Mouse (Mus musculus) lung, embryonic 15.5 days (tissue): Measurements from ENCODE around the gene Tjp3. TPM values are rescaled to one million over a fixed set of nuclear protein-coding genes. Genes with fewer than 3 reads are reported as not detected.
A peak's percentile ranks its signal among the peaks of the same experiment; 100 is the strongest.

Experiments used
- ATAC-seq: fragments of 200-750 bp; cut with Nextera tagmentation; 2 replicates; pipeline ENCODE4 v1.8.0; 2017; ENCODE audit warnings: moderate number of reproducible peaks, borderline replicate concordance; ENCODE audit not compliant: low FRiP score, low TSS enrichment; ENCODE audit errors: extremely low read depth
- H3K27ac ChIP-seq: fragments of 300-500 bp; sonication (generic); 2 replicates; pipeline ENCODE4 v1.5.1; 2015; ENCODE audit warnings: moderate library complexity, mild to moderate bottlenecking, inconsistent platforms
- H3K27me3 ChIP-seq: fragments of 300-500 bp; sonication (generic); 2 replicates; pipeline ENCODE4 v1.6.1; 2015; ENCODE audit warnings: inconsistent platforms
- H3K36me3 ChIP-seq: fragments of 300-500 bp; sonication (generic); 2 replicates; pipeline ENCODE4 v1.6.1; 2015; ENCODE audit warnings: inconsistent platforms
- H3K4me1 ChIP-seq: fragments of 300-500 bp; sonication (generic); 2 replicates; pipeline ENCODE4 v1.6.1; 2015; ENCODE audit warnings: inconsistent platforms
- H3K4me2 ChIP-seq: fragments of 300-500 bp; sonication (generic); 2 replicates; pipeline ENCODE4 v1.6.1; 2015; ENCODE audit warnings: inconsistent platforms, mild to moderate bottlenecking, moderate library complexity
- H3K4me3 ChIP-seq: fragments of 300-500 bp; sonication (generic); 2 replicates; pipeline ENCODE4 v1.5.1; 2015; ENCODE audit warnings: mild to moderate bottlenecking, inconsistent platforms
- H3K9ac ChIP-seq: fragments of 300-500 bp; sonication (generic); 2 replicates; pipeline ENCODE4 v1.6.1; 2015; ENCODE audit warnings: inconsistent platforms
- H3K9me3 ChIP-seq: fragments of 300-500 bp; sonication (generic); 2 replicates; pipeline ENCODE4 v1.6.1; 2016; ENCODE audit warnings: inconsistent platforms
- WGBS: fragments of 180-500 bp; shearing (Covaris S2); methylation state at CpG from one replicate; pipeline ENCODE4 v1.1.7; 2015; 5-methylcytosine and 5-hydroxymethylcytosine counted together
- polyA plus RNA-seq: library from polyadenylated mRNA; unstranded; fragments of >200 nt; fragmentation: Nextera tagmentation; extraction: Ambion mirVana; gene quantifications from 2 replicates; pipeline ENCODE4 v1.2.1, GENCODE M21; 2015

The Tjp3 gene
- polyA plus RNA-seq, 1 experiment from 2014 or later: 28.8 TPM

DNA sequence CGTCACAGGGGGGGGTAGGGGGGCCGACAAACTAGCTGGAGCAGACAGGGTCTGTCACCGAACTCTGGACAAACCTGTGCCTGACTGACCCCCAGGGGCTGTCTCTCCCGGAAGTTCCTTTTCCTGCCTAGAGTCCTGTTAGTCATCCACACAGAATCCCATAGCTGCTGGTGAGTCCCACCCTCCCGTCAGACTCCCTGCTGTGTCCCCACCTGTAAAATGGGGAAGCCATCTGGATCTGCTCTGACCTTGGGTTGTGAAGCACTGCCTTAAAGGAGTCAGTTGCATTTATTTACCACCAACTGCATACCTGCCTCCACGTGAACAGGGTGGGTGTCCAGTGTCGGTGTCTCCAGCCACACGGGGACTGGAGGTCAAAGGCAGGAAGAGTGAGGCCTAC is 3.1 kb upstream of the Tjp3 start:
- H3K36me3 ChIP-seq: no peaks in the 10 kb centered on the region
- H3K4me1 ChIP-seq: peaks cover 51% of the 10 kb centered on the region
- H3K4me2 ChIP-seq: peak overlapping the region; percentile 95
- no peak for ATAC-seq
- no peak overlapping the region for H3K27ac ChIP-seq
- H3K9me3 ChIP-seq: no peaks in the 10 kb centered on the region
- 47% methylated on average over 8 of the region's 8 CpGs for WGBS
- peak overlapping the region; percentile 71; the same call in 1 of the 2 replicates for H3K9ac ChIP-seq
- H3K4me3 ChIP-seq: peak overlapping the region; percentile 78
- peaks cover 10% of the 10 kb centered on the region; the same call in 1 of the 2 replicates for H3K27me3 ChIP-seq

- H3K27ac ChIP-seq: peak overlapping the region; percentile 85
- H3K27me3 ChIP-seq: peaks cover 10% of the 10 kb centered on the region; the same call in 1 of the 2 replicates
- H3K36me3 ChIP-seq: no peaks in the 10 kb centered on the region
- H3K9me3 ChIP-seq: no peaks in the 10 kb centered on the region
- peak overlapping the region; percentile 78 for H3K4me3 ChIP-seq
- no peak for ATAC-seq
- 1% methylated on average over 25 of the region's 25 CpGs for WGBS
- H3K4me1 ChIP-seq: peaks cover 50% of the 10 kb centered on the region
- peak overlapping the region; percentile 95 for H3K4me2 ChIP-seq
- H3K9ac ChIP-seq: peak overlapping the region; percentile 71
These were observed 2.1 kb upstream of the Tjp3 start for GRCm38 (mm10) chr10:81293334-81294030.

GRCm38 (mm10) chr10:81292554-81293333 is 1.4 kb upstream of the Tjp3 start, which contains the start of gene Pip5k1c:
Gene Pip5k1c, plus strand, starts transcription at chr10:81292963.
- Histone ChIP-seq H3K4me2 (peak within 1 kb of the TSS; percentile 95), H3K27ac (peak within 1 kb of the TSS; percentile 91), H3K9me3 (no peaks in the 10 kb centered on the region), H3K27me3 (peaks cover 10% of the 10 kb centered on the region; the same call in 1 of the 2 replicates), H3K4me3 (peak within 1 kb of the TSS; percentile 78), H3K4me1 (peaks cover 48% of the 10 kb centered on the region), H3K9ac (peak within 1 kb of the TSS; percentile 71), H3K36me3 (no peaks in the 10 kb centered on the region)
- under 1% methylated on average over 59 of the region's 80 CpGs for WGBS
- peak; percentile 94 for ATAC-seq

GRCm38 (mm10) chr10:81290698-81291460 is 502 bp downstream of the Tjp3 start:
- Histone ChIP-seq H3K4me2 (peak overlapping the region; percentile 46), H3K27me3 (peaks cover 10% of the 10 kb centered on the region; the same call in 1 of the 2 replicates), H3K4me1 (peaks cover 52% of the 10 kb centered on the region), H3K9me3 (no peaks in the 10 kb centered on the region), H3K27ac (peak overlapping the region; percentile 91), H3K4me3 (peak overlapping the region; percentile 33), H3K9ac (peak overlapping the region; percentile 6; the same call in 1 of the 2 replicates), H3K36me3 (no peaks in the 10 kb centered on the region)
- no peak for ATAC-seq
- 15% methylated on average over 24 of the region's 24 CpGs for WGBS

DNA sequence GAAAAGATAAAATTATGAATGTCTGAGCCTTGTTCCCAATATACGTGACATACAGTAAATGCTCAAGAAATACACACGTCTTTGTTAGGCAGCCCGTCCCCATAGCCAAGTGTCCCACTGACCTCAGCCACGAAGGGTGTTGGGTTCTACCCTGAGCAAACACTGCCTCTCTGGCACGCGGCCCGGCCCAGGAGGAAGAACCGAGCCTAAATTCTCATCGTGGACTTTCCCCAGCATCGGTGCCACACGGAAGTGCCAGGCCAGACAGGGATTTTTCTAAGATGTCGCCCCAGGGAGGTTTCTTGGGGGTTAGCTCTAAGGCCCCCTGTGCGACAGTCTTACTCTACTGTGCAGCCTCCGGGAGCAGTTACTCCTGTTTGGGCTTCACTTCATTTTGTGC is 1.6 kb downstream of the Tjp3 start:
- Histone ChIP-seq H3K4me3 (peak overlapping the region; percentile 33), H3K9me3 (no peaks in the 10 kb centered on the region), H3K9ac (no peak overlapping the region), H3K27me3 (peaks cover 18% of the 10 kb centered on the region), H3K4me1 (peaks cover 60% of the 10 kb centered on the region), H3K4me2 (peak overlapping the region; percentile 46), H3K36me3 (no peaks in the 10 kb centered on the region), H3K27ac (peak overlapping the region; percentile 91)
- ATAC-seq: no peak
- WGBS: 36% methylated on average over 14 of the region's 14 CpGs

DNA sequence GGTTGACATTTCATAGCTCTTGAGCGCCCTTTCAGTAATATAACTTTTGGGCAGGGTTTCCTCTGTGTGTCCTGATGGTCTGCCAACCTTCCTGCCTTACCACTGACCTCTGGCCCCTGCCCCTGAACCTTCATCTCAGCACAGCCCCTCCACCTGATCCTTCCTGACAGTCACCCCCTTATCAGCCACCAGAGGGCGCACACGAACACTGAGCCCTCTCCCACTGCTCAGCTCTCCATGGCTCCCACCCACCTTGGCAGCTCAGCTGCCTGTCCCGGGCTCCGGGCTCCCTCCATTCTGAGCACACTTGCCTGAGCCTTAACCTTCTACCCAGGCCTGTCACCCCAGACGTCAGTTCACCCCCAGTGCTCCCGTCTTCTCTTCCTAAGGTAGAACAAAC is 2.1 kb downstream of the Tjp3 start:
- Histone ChIP-seq H3K27me3 (peaks cover 24% of the 10 kb centered on the region), H3K4me1 (peaks cover 59% of the 10 kb centered on the region), H3K36me3 (no peaks in the 10 kb centered on the region), H3K9ac (no peak overlapping the region), H3K27ac (peak overlapping the region; percentile 91), H3K4me3 (peak overlapping the region; percentile 33; the same call in 1 of the 2 replicates), H3K9me3 (no peaks in the 10 kb centered on the region), H3K4me2 (peak overlapping the region; percentile 46)
- no peak for ATAC-seq
- 4% methylated on average over 7 of the region's 7 CpGs for WGBS

DNA sequence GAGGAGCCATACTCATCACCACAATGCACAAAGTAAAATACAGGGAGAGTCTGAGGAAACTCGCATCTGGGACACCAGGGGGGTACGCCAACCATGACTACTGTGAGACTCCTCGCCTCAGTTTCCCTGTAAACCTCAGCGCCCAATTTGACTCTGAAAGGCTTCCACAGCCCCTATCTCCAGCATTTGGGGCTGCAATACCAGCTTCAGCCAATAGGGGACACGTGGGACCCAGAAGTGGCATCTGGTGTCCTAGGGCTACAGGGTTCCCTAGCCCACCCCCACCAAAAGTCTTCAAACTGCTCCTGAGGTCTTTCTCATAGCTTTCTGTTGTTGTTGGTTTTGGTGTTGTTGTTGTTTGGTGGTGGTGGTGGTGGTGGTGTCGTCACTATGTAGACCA is 2.8 kb downstream of the Tjp3 start:
- no peak overlapping the region for H3K9ac ChIP-seq
- ATAC-seq: no peak
- H3K9me3 ChIP-seq: no peaks in the 10 kb centered on the region
- peak overlapping the region; percentile 43; the same call in 1 of the 2 replicates for H3K27ac ChIP-seq
- H3K27me3 ChIP-seq: peaks cover 30% of the 10 kb centered on the region
- H3K4me2 ChIP-seq: peak overlapping the region; percentile 12; the same call in 1 of the 2 replicates
- 28% methylated on average over 6 of the region's 6 CpGs for WGBS
- peaks cover 52% of the 10 kb centered on the region for H3K4me1 ChIP-seq
- H3K4me3 ChIP-seq: no peak overlapping the region
- H3K36me3 ChIP-seq: no peaks in the 10 kb centered on the region

GRCm38 (mm10) chr10:81287513-81288157 is 3.7 kb downstream of the Tjp3 start:
- H3K27me3 ChIP-seq: peaks cover 38% of the 10 kb centered on the region
- H3K4me3 ChIP-seq: no peak overlapping the region
- H3K9me3 ChIP-seq: no peaks in the 10 kb centered on the region
- ATAC-seq: no peak
- H3K36me3 ChIP-seq: no peaks in the 10 kb centered on the region
- H3K27ac ChIP-seq: peak overlapping the region; percentile 43; the same call in 1 of the 2 replicates
- H3K4me2 ChIP-seq: peak overlapping the region; percentile 12; the same call in 1 of the 2 replicates
- WGBS: 50% methylated on average over 8 of the region's 8 CpGs
- H3K4me1 ChIP-seq: peaks cover 50% of the 10 kb centered on the region
- H3K9ac ChIP-seq: no peak overlapping the region

- H3K9me3 ChIP-seq: no peaks in the 10 kb centered on the region
- ATAC-seq: no peak
- H3K4me2 ChIP-seq: peak overlapping the region; percentile 83; the same call in 1 of the 2 replicates
- no peak overlapping the region for H3K9ac ChIP-seq
- 29% methylated on average over 6 of the region's 6 CpGs for WGBS
- peaks cover 50% of the 10 kb centered on the region for H3K4me1 ChIP-seq
- H3K4me3 ChIP-seq: no peak overlapping the region
- H3K27me3 ChIP-seq: peaks cover 42% of the 10 kb centered on the region
- H3K27ac ChIP-seq: peak overlapping the region; percentile 53; the same call in 1 of the 2 replicates
- H3K36me3 ChIP-seq: no peaks in the 10 kb centered on the region
These were observed 4.8 kb downstream of the Tjp3 start for GRCm38 (mm10) chr10:81286586-81286985.

- peak; percentile 53; the same call in 1 of the 2 replicates for ATAC-seq
- Histone ChIP-seq H3K36me3 (no peaks in the 10 kb centered on the region), H3K9ac (peak overlapping the region; percentile 45), H3K27ac (peak overlapping the region; percentile 76), H3K27me3 (peaks cover 41% of the 10 kb centered on the region), H3K9me3 (no peaks in the 10 kb centered on the region), H3K4me3 (peak overlapping the region; percentile 50), H3K4me1 (peaks cover 44% of the 10 kb centered on the region), H3K4me2 (peak overlapping the region; percentile 83)
- WGBS: 2% methylated on average over 54 of the region's 54 CpGs
These were observed 5.5 kb downstream of the Tjp3 start for GRCm38 (mm10) chr10:81285694-81286450.
